Mouse (Mus musculus): ENCODE data around the gene Fignl2. TPM values are rescaled to one million over a fixed set of nuclear protein-coding genes. Genes with fewer than 3 reads are reported as not detected.

The Fignl2 gene
- total and polyA plus RNA-seq, 2 experiments from 2014 or later = 0.12 to 3.9 TPM

GRCm38 (mm10) chr15:101097985-101098651 lies 19.8 kb upstream of the Fignl2 start:
- TF ChIP-seq EP300 (IDR thresholded peaks at IDR 0.05; ENCODE audit: low read depth) = no peak
- no peak for TF ChIP-seq CTCF (IDR thresholded peaks at IDR 0.05; ENCODE audit: low read depth)
- Histone ChIP-seq H3K4me2 (ENCODE audit: low read depth, low read length) (peak overlapping the region; percentile 45), H3K9me3 (replicated peaks; ENCODE audit: control insufficient read depth, low read length) (no peaks in the 10 kb centered on the region), H3K9ac (replicated peaks; ENCODE audit: low read depth, low read length) (no peak overlapping the region), H3K4me1 (ENCODE audit: control insufficient read depth, insufficient read depth) (no peaks in the 10 kb centered on the region; the same call in 1 of the 2 replicates), H3K27ac (ENCODE audit: low read depth) (no peak overlapping the region), H3K36me3 (replicated peaks; ENCODE audit: control insufficient read depth, insufficient read depth, low read length) (no peaks in the 10 kb centered on the region), H3K27me3 (ENCODE audit: control insufficient read depth, insufficient read depth, low read length) (peaks cover 18% of the 10 kb centered on the region; the same call in 1 of the 2 replicates), H3K4me3 (ENCODE audit: low read depth, low read length) (peak overlapping the region; percentile 17; the same call in 1 of the 2 replicates)
- DNase-seq (ENCODE audit: low spot score) (no peak), ATAC-seq (ENCODE audit: insufficient read depth, low read depth) (no peak)
- 11% methylated on average over 28 of the region's 28 CpGs for WGBS

GRCm38 (mm10) chr15:101095392-101095791 lies 17.0 kb upstream of the Fignl2 start:
- peak; percentile 2 for DNase-seq (ENCODE audit: low spot score)
- no peak overlapping the region for H3K4me2 ChIP-seq (ENCODE audit: low read depth, low read length)
- no peak for ATAC-seq (ENCODE audit: insufficient read depth, low read depth)
- WGBS = 78% methylated on average over 3 of the region's 3 CpGs
- H3K9me3 ChIP-seq (replicated peaks; ENCODE audit: control insufficient read depth, low read length) = no peaks in the 10 kb centered on the region
- peaks cover 16% of the 10 kb centered on the region; the same call in 1 of the 2 replicates for H3K27me3 ChIP-seq (ENCODE audit: control insufficient read depth, insufficient read depth, low read length)
- H3K36me3 ChIP-seq (replicated peaks; ENCODE audit: control insufficient read depth, insufficient read depth, low read length) = no peaks in the 10 kb centered on the region
- H3K9ac ChIP-seq (replicated peaks; ENCODE audit: low read depth, low read length) = no peak overlapping the region
- TF ChIP-seq CTCF (IDR thresholded peaks at IDR 0.05; ENCODE audit: low read depth) (no peak), EP300 (IDR thresholded peaks at IDR 0.05; ENCODE audit: low read depth) (no peak)
- no peak overlapping the region for H3K4me3 ChIP-seq (ENCODE audit: low read depth, low read length)
- no peak overlapping the region for H3K27ac ChIP-seq (ENCODE audit: low read depth)
- H3K4me1 ChIP-seq (ENCODE audit: control insufficient read depth, insufficient read depth) = no peaks in the 10 kb centered on the region; the same call in 1 of the 2 replicates

GRCm38 (mm10) chr15:101094979-101095378 lies 16.6 kb upstream of the Fignl2 start:
- no peak for TF ChIP-seq EP300 (IDR thresholded peaks at IDR 0.05; ENCODE audit: low read depth)
- TF ChIP-seq CTCF (IDR thresholded peaks at IDR 0.05; ENCODE audit: low read depth) = no peak
- 65% methylated on average over 9 of the region's 9 CpGs for WGBS
- ATAC-seq (ENCODE audit: insufficient read depth, low read depth) = no peak

GRCm38 (mm10) chr15:101093988-101094387 lies 15.6 kb upstream of the Fignl2 start:
- no peak overlapping the region for H3K4me3 ChIP-seq (ENCODE audit: low read depth, low read length)
- ATAC-seq (ENCODE audit: insufficient read depth, low read depth) = no peak
- H3K27ac ChIP-seq (ENCODE audit: low read depth) = no peak overlapping the region
- no peaks in the 10 kb centered on the region; the same call in 1 of the 2 replicates for H3K4me1 ChIP-seq (ENCODE audit: control insufficient read depth, insufficient read depth)
- no peaks in the 10 kb centered on the region for H3K36me3 ChIP-seq (replicated peaks; ENCODE audit: control insufficient read depth, insufficient read depth, low read length)
- no peak overlapping the region for H3K9ac ChIP-seq (replicated peaks; ENCODE audit: low read depth, low read length)
- no peaks in the 10 kb centered on the region for H3K9me3 ChIP-seq (replicated peaks; ENCODE audit: control insufficient read depth, low read length)
- peaks cover 9% of the 10 kb centered on the region; the same call in 1 of the 2 replicates for H3K27me3 ChIP-seq (ENCODE audit: control insufficient read depth, insufficient read depth, low read length)
- WGBS = 47% methylated on average over 6 of the region's 6 CpGs
- DNase-seq (ENCODE audit: low spot score) = no peak
- TF ChIP-seq CTCF (IDR thresholded peaks at IDR 0.05; ENCODE audit: low read depth) = no peak
- TF ChIP-seq EP300 (IDR thresholded peaks at IDR 0.05; ENCODE audit: low read depth) = no peak
- no peak overlapping the region for H3K4me2 ChIP-seq (ENCODE audit: low read depth, low read length)

More at GRCm38 (mm10) chr15:101094979-101095378, 16.6 kb upstream of the Fignl2 start:
- Histone ChIP-seq H3K9ac (replicated peaks; ENCODE audit: low read depth, low read length) (no peak overlapping the region), H3K36me3 (replicated peaks; ENCODE audit: control insufficient read depth, insufficient read depth, low read length) (no peaks in the 10 kb centered on the region), H3K4me1 (ENCODE audit: control insufficient read depth, insufficient read depth) (no peaks in the 10 kb centered on the region; the same call in 1 of the 2 replicates), H3K4me3 (ENCODE audit: low read depth, low read length) (no peak overlapping the region), H3K27ac (ENCODE audit: low read depth) (no peak overlapping the region), H3K27me3 (ENCODE audit: control insufficient read depth, insufficient read depth, low read length) (peaks cover 16% of the 10 kb centered on the region; the same call in 1 of the 2 replicates), H3K4me2 (ENCODE audit: low read depth, low read length) (no peak overlapping the region), H3K9me3 (replicated peaks; ENCODE audit: control insufficient read depth, low read length) (no peaks in the 10 kb centered on the region)
- DNase-seq (ENCODE audit: low spot score) = no peak

GRCm38 (mm10) chr15:101092829-101093648 lies 14.7 kb upstream of the Fignl2 start:
- Histone ChIP-seq H3K4me1 (ENCODE audit: control insufficient read depth, insufficient read depth) (no peaks in the 10 kb centered on the region; the same call in 1 of the 2 replicates), H3K9me3 (replicated peaks; ENCODE audit: control insufficient read depth, low read length) (no peaks in the 10 kb centered on the region), H3K27me3 (ENCODE audit: control insufficient read depth, insufficient read depth, low read length) (0 out of 2 replicates have a peak, but pooled peaks cover 6% of the 10 kb centered on the region), H3K9ac (replicated peaks; ENCODE audit: low read depth, low read length) (no peak overlapping the region), H3K36me3 (replicated peaks; ENCODE audit: control insufficient read depth, insufficient read depth, low read length) (no peaks in the 10 kb centered on the region), H3K27ac (ENCODE audit: low read depth) (no peak overlapping the region), H3K4me3 (ENCODE audit: low read depth, low read length) (no peak overlapping the region), H3K4me2 (ENCODE audit: low read depth, low read length) (no peak overlapping the region)
- 41% methylated on average over 25 of the region's 25 CpGs for WGBS
- no peak for ATAC-seq (ENCODE audit: insufficient read depth, low read depth)
- DNase-seq (ENCODE audit: low spot score) = no peak
- TF ChIP-seq EP300 (IDR thresholded peaks at IDR 0.05; ENCODE audit: low read depth) (no peak), CTCF (IDR thresholded peaks at IDR 0.05; ENCODE audit: low read depth) (no peak)
